Mouse (Mus musculus) adrenal gland, adult 18-20 months (tissue): ENCODE results near the gene Gapt. TPM values are rescaled to one million over a fixed set of nuclear protein-coding genes. Genes with fewer than 3 reads are reported as not detected.
"Not testable (repeated sequence)": the region's sequence is repeated elsewhere in the genome, so short reads cannot be mapped to it uniquely, and the experiment has no call there.

Source experiments
- DNase-seq, 2 experiments: peaks; one replicate each; pipeline ENCODE4 v3.0.0; 2021 to 2022; ENCODE audit warnings: low spot score in 2 of 2
- long read RNA-seq, 2 experiments: library from polyadenylated mRNA; stranded (forward); transcript quantifications; one replicate each; pipeline ENCODE4 v2.0.0; 2021
- total RNA-seq, 2 experiments: library from RNA; stranded (reverse); gene quantifications; 1 replicate in 1 of 2; 2 replicates in 1 of 2; pipeline ENCODE4 v1.2.3; 2021

Gene Gapt
- under 1 TPM; 0.19 to 0.20 TPM for total RNA-seq
- long read RNA-seq, experiment 1, result 0 reads
- long read RNA-seq, experiment 2, partial matches to known transcripts, result 0 of 1 reads
- long read RNA-seq, experiment 2, other reads (novel, unspliced or antisense), result 0 of 1 reads

- no peak for DNase-seq
These were observed at the start of gene Gapt for GRCm38 (mm10) chr13:110356941-110357340. Gapt (minus strand) TSS chr13:110357199.

GRCm38 (mm10) chr13:110406152-110406551 is 49.2 kb upstream of the Gapt start:
- no peak for DNase-seq

- not testable (repeated sequence) for DNase-seq
These were observed 47.7 kb upstream of the Gapt start for GRCm38 (mm10) chr13:110404686-110405085.

- no peak for DNase-seq
These were observed 47.1 kb upstream of the Gapt start for GRCm38 (mm10) chr13:110404059-110404458.

- DNase-seq, result no peak
These were observed 44.9 kb upstream of the Gapt start for GRCm38 (mm10) chr13:110401877-110402276.

- no peak for DNase-seq
These were observed 44.4 kb upstream of the Gapt start for GRCm38 (mm10) chr13:110401443-110401842.

GRCm38 (mm10) chr13:110398513-110399270 is 41.7 kb upstream of the Gapt start:
- no peak for DNase-seq

GRCm38 (mm10) chr13:110397750-110398149 is 40.8 kb upstream of the Gapt start:
- DNase-seq, result no peak

GRCm38 (mm10) chr13:110395916-110396685 is 39.1 kb upstream of the Gapt start:
- no peak for DNase-seq

GRCm38 (mm10) chr13:110395179-110395794 is 38.3 kb upstream of the Gapt start:
- DNase-seq, result peak in 1 of 2 experiments; percentile 35

- peak; percentile 99 for DNase-seq
These were observed 37.5 kb upstream of the Gapt start, which contains the start of gene Plk2 for GRCm38 (mm10) chr13:110394291-110395178. Plk2 (plus strand) TSS chr13:110395046.

GRCm38 (mm10) chr13:110392631-110393030 is 35.6 kb upstream of the Gapt start:
- DNase-seq, result no peak

GRCm38 (mm10) chr13:110392210-110392609 is 35.2 kb upstream of the Gapt start:
- peak; percentile 57 to 65 for DNase-seq

- DNase-seq, result no peak
These were observed 27.5 kb upstream of the Gapt start for GRCm38 (mm10) chr13:110384514-110384913.

GRCm38 (mm10) chr13:110382447-110382901 is 25.5 kb upstream of the Gapt start:
- no peak for DNase-seq

- no peak for DNase-seq
These were observed 12.7 kb upstream of the Gapt start for GRCm38 (mm10) chr13:110369673-110370072.

GRCm38 (mm10) chr13:110368556-110369040 is 11.6 kb upstream of the Gapt start:
- DNase-seq, result peak; percentile 38 to 43

GRCm38 (mm10) chr13:110367961-110368555 is 11.1 kb upstream of the Gapt start:
- no peak for DNase-seq

GRCm38 (mm10) chr13:110366477-110366876 is 9.5 kb upstream of the Gapt start:
- no peak for DNase-seq

GRCm38 (mm10) chr13:110363722-110364121 is 6.7 kb upstream of the Gapt start:
- no peak for DNase-seq
